Mouse (Mus musculus) stomach, embryonic 15.5 days (tissue): ENCODE data around the gene Ehd2. TPM values are rescaled to one million over a fixed set of nuclear protein-coding genes. Genes with fewer than 3 reads are reported as not detected.

Source experiments
- ATAC-seq: fragments of 200-750 bp; cut with Nextera tagmentation; 2 replicates; pipeline ENCODE4 v1.8.0; 2017; ENCODE audit warnings: low read depth, moderate number of reproducible peaks, moderate TSS enrichment; ENCODE audit not compliant: insufficient read depth, low FRiP score
- H3K27ac ChIP-seq: fragments of 300-500 bp; sonication (generic); 2 replicates; pipeline ENCODE4 v1.5.1; 2015; ENCODE audit warnings: mild to moderate bottlenecking, inconsistent platforms
- H3K27me3 ChIP-seq: fragments of 300-500 bp; sonication (generic); replicated peaks from 2 replicates; pipeline ENCODE4 v1.6.1; 2015; ENCODE audit warnings: inconsistent platforms
- H3K36me3 ChIP-seq: fragments of 300-500 bp; sonication (generic); 2 replicates; pipeline ENCODE4 v1.6.1; 2015; ENCODE audit warnings: inconsistent platforms
- H3K4me1 ChIP-seq: fragments of 300-500 bp; sonication (generic); 2 replicates; pipeline ENCODE4 v1.6.1; 2015; ENCODE audit warnings: inconsistent platforms
- H3K4me2 ChIP-seq: fragments of 300-500 bp; sonication (generic); 2 replicates; pipeline ENCODE4 v1.6.1; 2015; ENCODE audit warnings: mild to moderate bottlenecking, inconsistent platforms
- H3K4me3 ChIP-seq: fragments of 300-500 bp; sonication (generic); replicated peaks from 2 replicates; pipeline ENCODE4 v1.5.1; 2015; ENCODE audit warnings: inconsistent platforms
- H3K9ac ChIP-seq: fragments of 300-500 bp; sonication (generic); 2 replicates; pipeline ENCODE4 v1.6.1; 2015; ENCODE audit warnings: inconsistent platforms
- H3K9me3 ChIP-seq: fragments of 300-500 bp; sonication (generic); 2 replicates; pipeline ENCODE4 v1.6.1; 2016; ENCODE audit warnings: inconsistent platforms
- WGBS: fragments of 180-500 bp; shearing (Covaris S2); methylation state at CpG from one replicate; pipeline ENCODE4 v1.1.7; 2015; 5-methylcytosine and 5-hydroxymethylcytosine counted together
- polyA plus RNA-seq: library from polyadenylated mRNA; unstranded; fragments of >200 nt; fragmentation: Nextera tagmentation; extraction: Ambion mirVana; gene quantifications from 2 replicates; pipeline ENCODE4 v1.2.1, GENCODE M21; 2015

Gene Ehd2
- polyA plus RNA-seq, 1 experiment from 2014 or later: 49.6 TPM

GRCm38 (mm10) chr7:15938621-15939020 lies 28.7 kb downstream of the Ehd2 start:
- Histone ChIP-seq H3K36me3 (peaks cover 72% of the 10 kb centered on the region), H3K9me3 (no peaks in the 10 kb centered on the region), H3K4me2 (no peak overlapping the region), H3K27me3 (no peaks in the 10 kb centered on the region), H3K4me1 (no peaks in the 10 kb centered on the region), H3K9ac (no peak overlapping the region), H3K4me3 (no peak overlapping the region), H3K27ac (no peak overlapping the region)
- WGBS: 96% methylated on average over 3 of the region's 3 CpGs
- no peak for ATAC-seq

- Histone ChIP-seq H3K27me3 (no peaks in the 10 kb centered on the region), H3K9me3 (no peaks in the 10 kb centered on the region), H3K9ac (no peak overlapping the region), H3K27ac (no peak overlapping the region), H3K4me3 (no peak overlapping the region), H3K36me3 (peaks cover 61% of the 10 kb centered on the region), H3K4me2 (no peak overlapping the region), H3K4me1 (no peaks in the 10 kb centered on the region)
- no peak for ATAC-seq
- WGBS: 82% methylated on average over 5 of the region's 5 CpGs
These were observed 29.9 kb downstream of the Ehd2 start for GRCm38 (mm10) chr7:15937491-15937890.

GRCm38 (mm10) chr7:15933437-15934359 lies 33.7 kb downstream of the Ehd2 start:
- H3K4me3 ChIP-seq: no peak overlapping the region
- no peaks in the 10 kb centered on the region for H3K27me3 ChIP-seq
- H3K4me1 ChIP-seq: no peaks in the 10 kb centered on the region
- H3K9me3 ChIP-seq: no peaks in the 10 kb centered on the region
- no peak overlapping the region for H3K9ac ChIP-seq
- H3K4me2 ChIP-seq: no peak overlapping the region
- WGBS: 39% methylated on average over 16 of the region's 16 CpGs
- H3K27ac ChIP-seq: 0 out of 2 replicates have a peak overlapping the region, but pooled peaks have one; percentile 12
- 0 out of 2 replicates have a peak, but pooled peaks have one; percentile 42 for ATAC-seq
- H3K36me3 ChIP-seq: peaks cover 25% of the 10 kb centered on the region

- Histone ChIP-seq H3K9me3 (no peaks in the 10 kb centered on the region), H3K9ac (no peak overlapping the region), H3K4me2 (no peak overlapping the region), H3K36me3 (0 out of 2 replicates have a peak, but pooled peaks cover 6% of the 10 kb centered on the region), H3K4me3 (no peak overlapping the region), H3K27me3 (no peaks in the 10 kb centered on the region), H3K4me1 (no peaks in the 10 kb centered on the region), H3K27ac (no peak overlapping the region)
- no peak for ATAC-seq
- 63% methylated on average over 3 of the region's 3 CpGs for WGBS
These were observed 35.7 kb downstream of the Ehd2 start for GRCm38 (mm10) chr7:15931635-15932034.

- Histone ChIP-seq H3K4me1 (no peaks in the 10 kb centered on the region), H3K9ac (no peak overlapping the region), H3K4me3 (no peak overlapping the region), H3K36me3 (no peaks in the 10 kb centered on the region), H3K4me2 (no peak overlapping the region), H3K9me3 (no peaks in the 10 kb centered on the region), H3K27ac (no peak overlapping the region), H3K27me3 (no peaks in the 10 kb centered on the region)
- no peak for ATAC-seq
- 65% methylated on average over 2 of the region's 2 CpGs for WGBS
These were observed 36.8 kb downstream of the Ehd2 start for GRCm38 (mm10) chr7:15930543-15930942.

- peak; percentile 48; the same call in 1 of the 2 replicates for ATAC-seq
- no peak overlapping the region for H3K9ac ChIP-seq
- H3K4me2 ChIP-seq: no peak overlapping the region
- no peaks in the 10 kb centered on the region for H3K4me1 ChIP-seq
- H3K9me3 ChIP-seq: no peaks in the 10 kb centered on the region
- H3K4me3 ChIP-seq: no peak overlapping the region
- no peak overlapping the region for H3K27ac ChIP-seq
- no peaks in the 10 kb centered on the region for H3K27me3 ChIP-seq
- 28% methylated on average over 4 of the region's 4 CpGs for WGBS
- no peaks in the 10 kb centered on the region for H3K36me3 ChIP-seq
These were observed 37.5 kb downstream of the Ehd2 start for GRCm38 (mm10) chr7:15929910-15930309.

DNA sequence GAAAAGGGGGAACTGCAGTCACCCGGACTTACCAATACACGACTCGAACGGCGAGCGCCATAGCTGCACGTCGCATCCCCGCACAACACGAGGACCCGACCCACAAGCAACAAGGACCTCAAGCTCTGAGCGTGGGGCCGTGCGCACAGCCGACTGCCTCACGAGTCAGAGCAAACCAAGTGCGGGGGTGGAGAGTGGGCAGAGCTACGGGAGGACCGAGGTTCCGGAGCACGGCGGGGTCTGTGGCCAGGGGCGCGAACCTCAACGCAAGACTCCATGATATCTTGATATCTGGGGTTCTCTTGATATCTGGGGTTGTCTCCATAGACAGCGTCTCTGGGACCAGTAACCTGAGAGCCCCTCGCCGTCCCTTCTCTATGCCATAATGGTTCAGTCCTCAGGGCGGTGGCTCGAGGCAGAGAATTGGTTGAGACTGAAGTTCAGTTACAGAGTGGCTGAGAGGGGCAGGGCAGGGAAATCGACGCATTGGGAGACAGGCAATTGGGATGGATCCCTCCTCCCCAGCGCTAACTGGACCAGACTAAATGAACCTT lies 45.1 kb downstream of the Ehd2 start, which contains the start of gene Selenow:
Gene Selenow, minus strand, starts transcription at position 183 of the 554 bp plus-strand sequence.
- Histone ChIP-seq H3K27me3 (no peaks in the 10 kb centered on the region), H3K9me3 (no peaks in the 10 kb centered on the region), H3K4me1 (peaks cover 15% of the 10 kb centered on the region), H3K4me2 (peak within 1 kb of the TSS; percentile 70), H3K27ac (peak within 1 kb of the TSS; percentile 85), H3K4me3 (peak within 1 kb of the TSS; percentile 81), H3K9ac (peak within 1 kb of the TSS; percentile 73), H3K36me3 (peaks cover 23% of the 10 kb centered on the region)
- under 1% methylated on average over 33 of the region's 33 CpGs for WGBS
- ATAC-seq: peak; percentile 95

DNA sequence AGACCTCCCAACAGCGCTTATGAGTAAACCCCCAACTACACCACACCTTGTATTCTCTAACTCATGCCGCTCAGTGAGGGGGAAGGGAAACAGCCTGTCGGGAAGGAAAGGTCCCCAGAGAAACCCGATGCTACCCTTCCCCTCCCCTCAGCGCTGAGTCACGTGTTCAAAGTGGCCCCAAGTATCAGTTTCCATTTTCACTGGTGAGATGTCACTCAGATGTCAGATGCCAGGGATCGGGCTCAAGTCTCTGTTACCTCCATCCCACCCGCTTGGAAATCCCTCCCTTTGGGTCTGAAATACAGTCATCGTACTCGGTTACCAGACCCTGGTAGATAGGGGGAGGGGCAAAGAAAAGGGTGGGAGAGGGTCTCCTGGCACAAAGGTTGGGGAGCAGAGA lies 45.6 kb downstream of the Ehd2 start:
- H3K9me3 ChIP-seq: no peaks in the 10 kb centered on the region
- peak; percentile 17; the same call in 1 of the 2 replicates for ATAC-seq
- 0% methylated on average over 10 of the region's 10 CpGs for WGBS

GRCm38 (mm10) chr7:15920645-15921190 lies 46.6 kb downstream of the Ehd2 start:
- no peak for ATAC-seq

More for the DNA sequence above, 45.6 kb downstream of the Ehd2 start:
- Histone ChIP-seq H3K27ac (peak overlapping the region; percentile 85), H3K9ac (peak overlapping the region; percentile 73), H3K27me3 (no peaks in the 10 kb centered on the region), H3K4me1 (peaks cover 15% of the 10 kb centered on the region), H3K4me3 (peak overlapping the region; percentile 81), H3K36me3 (peaks cover 24% of the 10 kb centered on the region), H3K4me2 (peak overlapping the region; percentile 70)

DNA sequence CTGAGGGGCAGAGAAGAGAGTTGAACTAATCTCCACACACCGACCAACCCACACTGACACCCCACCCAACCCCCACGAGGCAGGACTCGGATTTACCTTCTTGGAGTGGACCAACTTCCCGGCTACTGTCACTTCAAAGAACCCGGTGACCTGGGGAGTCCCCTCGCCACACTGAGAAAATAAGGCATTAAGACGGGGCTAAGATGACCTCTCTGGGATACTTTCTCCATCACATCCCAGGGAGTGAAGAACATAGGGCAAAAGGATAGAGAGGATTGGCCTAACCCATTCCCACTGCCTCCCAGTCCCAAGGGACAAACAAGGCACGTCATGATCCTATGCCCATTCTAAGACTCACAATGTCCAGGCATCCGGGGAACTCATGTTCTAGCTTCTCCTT lies 47.4 kb downstream of the Ehd2 start:
- Histone ChIP-seq H3K27me3 (no peaks in the 10 kb centered on the region), H3K27ac (no peak overlapping the region), H3K9ac (no peak overlapping the region), H3K4me1 (peaks cover 15% of the 10 kb centered on the region), H3K36me3 (peaks cover 24% of the 10 kb centered on the region), H3K4me3 (no peak overlapping the region), H3K9me3 (no peaks in the 10 kb centered on the region), H3K4me2 (no peak overlapping the region)
- no peak for ATAC-seq
- WGBS: 93% methylated on average over 9 of the region's 9 CpGs

More at GRCm38 (mm10) chr7:15920645-15921190, 46.6 kb downstream of the Ehd2 start:
- H3K4me3 ChIP-seq: peak overlapping the region; percentile 81
- peaks cover 24% of the 10 kb centered on the region for H3K36me3 ChIP-seq
- H3K9ac ChIP-seq: peak overlapping the region; percentile 73; the same call in 1 of the 2 replicates
- no peaks in the 10 kb centered on the region for H3K27me3 ChIP-seq
- H3K27ac ChIP-seq: no peak overlapping the region
- H3K9me3 ChIP-seq: no peaks in the 10 kb centered on the region
- peak overlapping the region; percentile 70 for H3K4me2 ChIP-seq
- 89% methylated on average over 6 of the region's 6 CpGs for WGBS
- peaks cover 15% of the 10 kb centered on the region for H3K4me1 ChIP-seq

- H3K36me3 ChIP-seq: peaks cover 24% of the 10 kb centered on the region
- no peak overlapping the region for H3K9ac ChIP-seq
- no peak overlapping the region for H3K4me3 ChIP-seq
- H3K27me3 ChIP-seq: no peaks in the 10 kb centered on the region
- no peak overlapping the region for H3K27ac ChIP-seq
- no peaks in the 10 kb centered on the region for H3K9me3 ChIP-seq
- no peak for ATAC-seq
- peaks cover 15% of the 10 kb centered on the region for H3K4me1 ChIP-seq
- H3K4me2 ChIP-seq: no peak overlapping the region
These were observed 49.0 kb downstream of the Ehd2 start for GRCm38 (mm10) chr7:15918371-15918770.

DNA sequence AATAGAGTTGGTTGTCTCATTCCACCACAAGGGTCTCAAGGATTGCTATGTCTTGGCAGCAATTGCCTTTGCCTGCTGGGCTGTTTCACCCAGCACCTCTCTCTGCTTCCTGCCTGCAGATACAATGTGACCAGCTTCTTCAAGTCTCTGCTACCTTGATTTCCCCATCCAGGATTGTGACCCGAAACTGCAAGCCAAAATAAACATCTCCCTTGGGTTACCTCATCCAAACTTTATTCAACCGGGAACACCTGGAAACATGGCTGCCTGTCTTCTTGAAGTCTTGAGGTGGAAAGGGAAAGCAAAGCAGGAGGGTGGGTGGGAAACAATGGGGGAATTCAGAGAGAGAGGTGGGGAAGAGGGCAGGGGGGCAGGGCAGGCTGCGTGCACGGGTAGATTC lies 50.4 kb downstream of the Ehd2 start:
- Histone ChIP-seq H3K27me3 (no peaks in the 10 kb centered on the region), H3K4me2 (no peak overlapping the region), H3K9ac (no peak overlapping the region), H3K27ac (no peak overlapping the region), H3K9me3 (no peaks in the 10 kb centered on the region), H3K4me3 (no peak overlapping the region), H3K36me3 (peaks cover 24% of the 10 kb centered on the region), H3K4me1 (peaks cover 15% of the 10 kb centered on the region)
- no peak for ATAC-seq
- 86% methylated on average over 4 of the region's 4 CpGs for WGBS
